Mouse (Mus musculus) hindbrain, embryonic 12.5 days (tissue): ENCODE data around the gene Ptpre. TPM values are rescaled to one million over a fixed set of nuclear protein-coding genes. Genes with fewer than 3 reads are reported as not detected.

Source experiments
- ATAC-seq: fragments of 200-750 bp; cut with Nextera tagmentation; 2 replicates; pipeline ENCODE4 v1.8.0; 2017; ENCODE audit warnings: moderate TSS enrichment; ENCODE audit not compliant: low FRiP score
- H3K27ac ChIP-seq: fragments of 300-500 bp; sonication (generic); 2 replicates; pipeline ENCODE4 v1.5.1; 2016; ENCODE audit warnings: mild to moderate bottlenecking
- H3K27me3 ChIP-seq: fragments of 300-500 bp; sonication (generic); 2 replicates; pipeline ENCODE4 v1.6.1; 2016; ENCODE audit warnings: mild to moderate bottlenecking
- H3K36me3 ChIP-seq: fragments of 300-500 bp; sonication (generic); 2 replicates; pipeline ENCODE4 v1.6.1; 2016; ENCODE audit warnings: mild to moderate bottlenecking
- H3K4me1 ChIP-seq: fragments of 300-500 bp; sonication (generic); 2 replicates; pipeline ENCODE4 v1.6.1; 2016
- H3K4me2 ChIP-seq: fragments of 300-500 bp; sonication (generic); replicated peaks from 2 replicates; pipeline ENCODE4 v1.6.1; 2016; ENCODE audit warnings: mild to moderate bottlenecking
- H3K4me3 ChIP-seq: fragments of 300-500 bp; sonication (generic); 2 replicates; pipeline ENCODE4 v1.5.1; 2016; ENCODE audit warnings: mild to moderate bottlenecking
- H3K9ac ChIP-seq: fragments of 300-500 bp; sonication (generic); 2 replicates; pipeline ENCODE4 v1.6.1; 2016; ENCODE audit warnings: mild to moderate bottlenecking, moderate library complexity
- H3K9me3 ChIP-seq: fragments of 300-500 bp; sonication (generic); replicated peaks from 2 replicates; pipeline ENCODE4 v1.6.1; 2016; ENCODE audit warnings: mild to moderate bottlenecking
- WGBS: fragments of 180-500 bp; shearing (Covaris S2); methylation state at CpG from one replicate; pipeline ENCODE4 v1.1.7; 2016; 5-methylcytosine and 5-hydroxymethylcytosine counted together
- polyA plus RNA-seq: library from polyadenylated mRNA; unstranded; fragments of >200 nt; fragmentation: Nextera tagmentation; extraction: Ambion mirVana; gene quantifications from 2 replicates; pipeline ENCODE4 v1.2.1, GENCODE M21; 2016

Gene Ptpre
- polyA plus RNA-seq, 1 experiment from 2014 or later = 2.5 TPM

GRCm38 (mm10) chr7:135621649-135622048, 84.4 kb downstream of the Ptpre start:
- WGBS = 62% methylated on average over 6 of the region's 6 CpGs
- peaks cover 4% of the 10 kb centered on the region for H3K9me3 ChIP-seq
- no peaks in the 10 kb centered on the region for H3K36me3 ChIP-seq
- H3K4me1 ChIP-seq = peaks cover 8% of the 10 kb centered on the region; the same call in 1 of the 2 replicates
- H3K4me2 ChIP-seq = no peak overlapping the region
- H3K9ac ChIP-seq = no peak overlapping the region
- H3K4me3 ChIP-seq = no peak overlapping the region
- no peak for ATAC-seq
- H3K27me3 ChIP-seq = no peaks in the 10 kb centered on the region
- H3K27ac ChIP-seq = no peak overlapping the region

- Histone ChIP-seq H3K4me3 (no peak overlapping the region), H3K27me3 (no peaks in the 10 kb centered on the region), H3K27ac (no peak overlapping the region), H3K9me3 (peaks cover 4% of the 10 kb centered on the region), H3K4me1 (peaks cover 8% of the 10 kb centered on the region; the same call in 1 of the 2 replicates), H3K4me2 (no peak overlapping the region), H3K9ac (no peak overlapping the region), H3K36me3 (no peaks in the 10 kb centered on the region)
- no peak for ATAC-seq
Observed at GRCm38 (mm10) chr7:135622241-135622640, 85.0 kb downstream of the Ptpre start.

GRCm38 (mm10) chr7:135624854-135625253, 87.6 kb downstream of the Ptpre start:
- Histone ChIP-seq H3K4me1 (peaks cover 7% of the 10 kb centered on the region), H3K9ac (no peak overlapping the region), H3K4me2 (no peak overlapping the region), H3K4me3 (no peak overlapping the region), H3K9me3 (peaks cover 4% of the 10 kb centered on the region), H3K36me3 (no peaks in the 10 kb centered on the region), H3K27ac (no peak overlapping the region), H3K27me3 (no peaks in the 10 kb centered on the region)
- no peak for ATAC-seq
- WGBS = 78% methylated on average over 3 of the region's 3 CpGs

- peaks cover 4% of the 10 kb centered on the region for H3K9me3 ChIP-seq
- WGBS = 86% methylated on average over 7 of the region's 7 CpGs
- H3K4me2 ChIP-seq = no peak overlapping the region
- H3K4me3 ChIP-seq = no peak overlapping the region
- H3K36me3 ChIP-seq = no peaks in the 10 kb centered on the region
- no peaks in the 10 kb centered on the region for H3K27me3 ChIP-seq
- peaks cover 7% of the 10 kb centered on the region for H3K4me1 ChIP-seq
- no peak overlapping the region for H3K27ac ChIP-seq
- no peak overlapping the region for H3K9ac ChIP-seq
- ATAC-seq = no peak
Observed at GRCm38 (mm10) chr7:135628363-135628762, 91.1 kb downstream of the Ptpre start.

- H3K4me3 ChIP-seq = no peak overlapping the region
- H3K36me3 ChIP-seq = no peaks in the 10 kb centered on the region
- 68% methylated on average over 9 of the region's 9 CpGs for WGBS
- no peak overlapping the region for H3K4me2 ChIP-seq
- no peak overlapping the region for H3K9ac ChIP-seq
- H3K27ac ChIP-seq = no peak overlapping the region
- no peaks in the 10 kb centered on the region for H3K27me3 ChIP-seq
- no peak for ATAC-seq
- peaks cover 4% of the 10 kb centered on the region for H3K9me3 ChIP-seq
- H3K4me1 ChIP-seq = peaks cover 7% of the 10 kb centered on the region
Observed at GRCm38 (mm10) chr7:135629019-135629418, 91.7 kb downstream of the Ptpre start.

- ATAC-seq = no peak
- no peaks in the 10 kb centered on the region for H3K9me3 ChIP-seq
- no peak overlapping the region for H3K4me2 ChIP-seq
- no peaks in the 10 kb centered on the region for H3K27me3 ChIP-seq
- 54% methylated on average over 8 of the region's 8 CpGs for WGBS
- H3K4me1 ChIP-seq = peaks cover 7% of the 10 kb centered on the region
- no peak overlapping the region for H3K4me3 ChIP-seq
- no peaks in the 10 kb centered on the region for H3K36me3 ChIP-seq
- no peak overlapping the region for H3K27ac ChIP-seq
- H3K9ac ChIP-seq = no peak overlapping the region
Observed at GRCm38 (mm10) chr7:135631776-135632552, 94.7 kb downstream of the Ptpre start.

- no peak for ATAC-seq
- H3K9ac ChIP-seq = no peak overlapping the region
- 73% methylated on average over 7 of the region's 7 CpGs for WGBS
Observed at GRCm38 (mm10) chr7:135632716-135633258, 95.5 kb downstream of the Ptpre start.

GRCm38 (mm10) chr7:135634851-135635624, 97.8 kb downstream of the Ptpre start:
- Histone ChIP-seq H3K36me3 (no peaks in the 10 kb centered on the region), H3K4me3 (no peak overlapping the region), H3K4me1 (peaks cover 3% of the 10 kb centered on the region; the same call in 1 of the 2 replicates), H3K9me3 (no peaks in the 10 kb centered on the region), H3K27me3 (no peaks in the 10 kb centered on the region), H3K4me2 (no peak overlapping the region), H3K9ac (no peak overlapping the region), H3K27ac (no peak overlapping the region)
- 66% methylated on average over 16 of the region's 16 CpGs for WGBS
- no peak for ATAC-seq

More at GRCm38 (mm10) chr7:135632716-135633258, 95.5 kb downstream of the Ptpre start:
- H3K4me3 ChIP-seq = no peak overlapping the region
- no peak overlapping the region for H3K27ac ChIP-seq
- no peaks in the 10 kb centered on the region for H3K27me3 ChIP-seq
- H3K4me2 ChIP-seq = no peak overlapping the region
- H3K36me3 ChIP-seq = no peaks in the 10 kb centered on the region
- H3K4me1 ChIP-seq = peaks cover 7% of the 10 kb centered on the region
- H3K9me3 ChIP-seq = no peaks in the 10 kb centered on the region

- no peak for ATAC-seq
- Histone ChIP-seq H3K27ac (no peak overlapping the region; the same call in 1 of the 2 replicates), H3K4me3 (no peak overlapping the region), H3K9ac (no peak overlapping the region), H3K4me1 (peaks cover 3% of the 10 kb centered on the region; the same call in 1 of the 2 replicates), H3K4me2 (no peak overlapping the region), H3K27me3 (no peaks in the 10 kb centered on the region), H3K9me3 (no peaks in the 10 kb centered on the region), H3K36me3 (no peaks in the 10 kb centered on the region)
- WGBS = 75% methylated on average over 13 of the region's 13 CpGs
Observed at GRCm38 (mm10) chr7:135637406-135637980, 100.2 kb downstream of the Ptpre start.

- Histone ChIP-seq H3K9me3 (no peaks in the 10 kb centered on the region), H3K4me3 (no peak overlapping the region), H3K27ac (no peak overlapping the region), H3K27me3 (no peaks in the 10 kb centered on the region), H3K4me2 (no peak overlapping the region), H3K36me3 (no peaks in the 10 kb centered on the region), H3K9ac (no peak overlapping the region), H3K4me1 (peaks cover 3% of the 10 kb centered on the region; the same call in 1 of the 2 replicates)
- 34% methylated on average over 2 of the region's 2 CpGs for WGBS
- ATAC-seq = no peak
Observed at GRCm38 (mm10) chr7:135639361-135639760, 102.1 kb downstream of the Ptpre start.

- peaks cover 3% of the 10 kb centered on the region; the same call in 1 of the 2 replicates for H3K4me1 ChIP-seq
- whole genome bisulfite sequencing = 67% methylated on average over 14 of the region's 14 CpGs
- H3K9me3 ChIP-seq = no peaks in the 10 kb centered on the region
- H3K27ac ChIP-seq = no peak overlapping the region
- H3K4me3 ChIP-seq = no peak overlapping the region
- no peak overlapping the region for H3K9ac ChIP-seq
- ATAC-seq = no peak
- no peaks in the 10 kb centered on the region for H3K36me3 ChIP-seq
- no peaks in the 10 kb centered on the region for H3K27me3 ChIP-seq
- H3K4me2 ChIP-seq = no peak overlapping the region
Observed at GRCm38 (mm10) chr7:135641698-135642507, 104.6 kb downstream of the Ptpre start.
